Mouse (Mus musculus): ENCODE measurements around the gene Fndc3b. TPM values are rescaled to one million over a fixed set of nuclear protein-coding genes. Genes with fewer than 3 reads are reported as not detected.

Gene Fndc3b
- polyA plus RNA-seq, 1 experiment from 2014 or later: 20.3 TPM

- Histone ChIP-seq H3K9me3 (no peaks in the 10 kb centered on the region), H3K4me1 (replicated peaks) (no peaks in the 10 kb centered on the region), H3K27ac (no peak overlapping the region), H3K4me2 (no peak overlapping the region), H3K27me3 (no peaks in the 10 kb centered on the region), H3K36me3 (peaks cover 15% of the 10 kb centered on the region), H3K4me3 (replicated peaks) (no peak overlapping the region), H3K9ac (replicated peaks) (no peak overlapping the region)
- 93% methylated on average over 3 of the region's 3 CpGs for WGBS
- no peak for ATAC-seq (ENCODE audit: insufficient number of reproducible peaks, insufficient read depth, low FRiP score, low TSS enrichment, low read depth)
These were observed 160.1 kb downstream of the Fndc3b start for GRCm38 (mm10) chr3:27551005-27551404.

DNA sequence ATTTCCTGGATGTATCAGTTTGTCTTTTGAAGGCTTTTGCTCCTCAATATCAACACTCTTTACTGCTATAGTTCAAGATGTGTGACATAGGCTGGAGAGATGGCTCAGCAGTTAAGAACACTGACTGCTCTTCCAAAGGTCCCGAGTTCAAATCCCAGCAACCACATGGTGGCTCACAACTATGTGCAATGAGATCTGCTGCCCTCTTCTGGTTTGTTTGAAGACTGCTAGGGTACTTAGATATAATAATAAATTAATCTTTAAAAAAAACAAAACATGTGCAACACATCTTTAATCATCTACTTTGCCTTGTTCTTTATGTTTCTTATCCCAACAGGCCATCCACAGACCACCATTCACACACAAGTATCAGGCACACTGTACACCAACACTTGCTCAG, 160.7 kb downstream of the Fndc3b start:
- Histone ChIP-seq H3K27me3 (no peaks in the 10 kb centered on the region), H3K36me3 (peaks cover 11% of the 10 kb centered on the region), H3K9me3 (no peaks in the 10 kb centered on the region), H3K4me3 (replicated peaks) (no peak overlapping the region), H3K4me2 (no peak overlapping the region), H3K4me1 (replicated peaks) (no peaks in the 10 kb centered on the region), H3K9ac (replicated peaks) (no peak overlapping the region), H3K27ac (no peak overlapping the region)
- no peak for ATAC-seq (ENCODE audit: insufficient number of reproducible peaks, insufficient read depth, low FRiP score, low TSS enrichment, low read depth)
- WGBS: 97% methylated on average over 1 of the region's 1 CpGs

- H3K4me1 ChIP-seq (replicated peaks): no peaks in the 10 kb centered on the region
- no peak overlapping the region for H3K4me3 ChIP-seq (replicated peaks)
- H3K9ac ChIP-seq (replicated peaks): no peak overlapping the region
- H3K9me3 ChIP-seq: no peaks in the 10 kb centered on the region
- H3K27me3 ChIP-seq: no peaks in the 10 kb centered on the region
- no peak overlapping the region for H3K4me2 ChIP-seq
- no peak for ATAC-seq (ENCODE audit: insufficient number of reproducible peaks, insufficient read depth, low FRiP score, low TSS enrichment, low read depth)
- WGBS: 88% methylated on average over 3 of the region's 3 CpGs
- H3K27ac ChIP-seq: no peak overlapping the region
- H3K36me3 ChIP-seq: peaks cover 16% of the 10 kb centered on the region
These were observed 165.5 kb downstream of the Fndc3b start for GRCm38 (mm10) chr3:27545651-27546050.

DNA sequence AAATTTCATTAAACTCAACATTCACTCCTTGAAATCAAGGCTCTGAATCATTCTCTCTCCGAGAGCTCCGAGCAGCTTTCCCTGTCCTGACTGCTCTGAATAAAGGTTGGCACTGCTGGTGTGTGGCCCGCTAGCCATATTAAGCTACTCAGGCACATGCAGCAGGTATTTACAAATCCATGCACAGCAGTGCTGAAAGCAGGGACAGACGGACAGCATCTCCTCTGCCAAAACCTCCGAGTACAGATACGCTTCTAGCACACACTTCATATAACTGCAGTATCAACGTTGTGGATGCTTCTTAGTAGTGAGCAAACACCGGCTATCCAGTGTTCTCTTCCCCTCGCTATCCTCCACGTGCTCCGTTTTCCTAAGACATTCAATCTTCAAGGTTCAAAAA, 167.0 kb downstream of the Fndc3b start:
- Histone ChIP-seq H3K9me3 (no peaks in the 10 kb centered on the region), H3K36me3 (peaks cover 12% of the 10 kb centered on the region), H3K27me3 (no peaks in the 10 kb centered on the region), H3K4me1 (replicated peaks) (no peaks in the 10 kb centered on the region), H3K9ac (replicated peaks) (no peak overlapping the region), H3K27ac (no peak overlapping the region), H3K4me2 (no peak overlapping the region), H3K4me3 (replicated peaks) (no peak overlapping the region)
- no peak for ATAC-seq (ENCODE audit: insufficient number of reproducible peaks, insufficient read depth, low FRiP score, low TSS enrichment, low read depth)
- 94% methylated on average over 11 of the region's 11 CpGs for WGBS

- H3K4me3 ChIP-seq (replicated peaks): no peak overlapping the region
- no peaks in the 10 kb centered on the region for H3K9me3 ChIP-seq
- no peaks in the 10 kb centered on the region for H3K4me1 ChIP-seq (replicated peaks)
- 91% methylated on average over 12 of the region's 12 CpGs for whole genome bisulfite sequencing
- peaks cover 23% of the 10 kb centered on the region for H3K36me3 ChIP-seq
- no peak for ATAC-seq (ENCODE audit: insufficient number of reproducible peaks, insufficient read depth, low FRiP score, low TSS enrichment, low read depth)
- H3K9ac ChIP-seq (replicated peaks): no peak overlapping the region
- no peaks in the 10 kb centered on the region for H3K27me3 ChIP-seq
- no peak overlapping the region for H3K27ac ChIP-seq
- no peak overlapping the region for H3K4me2 ChIP-seq
These were observed 169.3 kb downstream of the Fndc3b start for GRCm38 (mm10) chr3:27541841-27542240.

DNA sequence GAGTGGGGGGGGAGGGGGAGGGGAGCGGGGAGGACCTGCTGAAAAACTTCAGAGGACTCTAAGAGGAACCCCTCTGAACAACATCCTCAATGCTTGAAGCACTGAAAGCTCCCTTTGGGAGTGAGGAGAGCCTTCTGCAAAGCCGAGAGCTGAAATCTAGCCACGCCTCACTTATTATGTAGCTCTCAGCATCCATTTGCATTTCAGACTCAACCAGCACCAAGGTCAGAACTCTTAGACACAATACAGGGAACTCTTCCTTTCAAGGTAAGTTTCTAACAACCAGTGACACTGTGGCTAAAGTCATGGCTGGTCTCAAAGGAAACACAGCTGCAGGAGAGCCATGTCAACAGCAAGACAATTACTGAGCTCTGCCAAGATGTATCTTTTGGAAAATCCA, 169.9 kb downstream of the Fndc3b start:
- H3K27me3 ChIP-seq: no peaks in the 10 kb centered on the region
- H3K4me3 ChIP-seq (replicated peaks): no peak overlapping the region
- no peak overlapping the region for H3K4me2 ChIP-seq
- no peak overlapping the region for H3K9ac ChIP-seq (replicated peaks)
- H3K36me3 ChIP-seq: peaks cover 29% of the 10 kb centered on the region
- H3K9me3 ChIP-seq: no peaks in the 10 kb centered on the region
- no peaks in the 10 kb centered on the region for H3K4me1 ChIP-seq (replicated peaks)
- ATAC-seq (ENCODE audit: insufficient number of reproducible peaks, insufficient read depth, low FRiP score, low TSS enrichment, low read depth): no peak
- H3K27ac ChIP-seq: no peak overlapping the region
- WGBS: 98% methylated on average over 2 of the region's 3 CpGs

- H3K27me3 ChIP-seq: no peaks in the 10 kb centered on the region
- peaks cover 6% of the 10 kb centered on the region; the same call in 1 of the 2 replicates for H3K4me1 ChIP-seq (replicated peaks)
- WGBS: 64% methylated on average over 3 of the region's 3 CpGs
- ATAC-seq (ENCODE audit: insufficient number of reproducible peaks, insufficient read depth, low FRiP score, low TSS enrichment, low read depth): no peak
- no peak overlapping the region for H3K27ac ChIP-seq
- no peak overlapping the region for H3K4me2 ChIP-seq
- no peak overlapping the region for H3K4me3 ChIP-seq (replicated peaks)
- peaks cover 40% of the 10 kb centered on the region for H3K36me3 ChIP-seq
- H3K9me3 ChIP-seq: no peaks in the 10 kb centered on the region
- no peak overlapping the region for H3K9ac ChIP-seq (replicated peaks)
These were observed 176.9 kb downstream of the Fndc3b start for GRCm38 (mm10) chr3:27534208-27534607.

DNA sequence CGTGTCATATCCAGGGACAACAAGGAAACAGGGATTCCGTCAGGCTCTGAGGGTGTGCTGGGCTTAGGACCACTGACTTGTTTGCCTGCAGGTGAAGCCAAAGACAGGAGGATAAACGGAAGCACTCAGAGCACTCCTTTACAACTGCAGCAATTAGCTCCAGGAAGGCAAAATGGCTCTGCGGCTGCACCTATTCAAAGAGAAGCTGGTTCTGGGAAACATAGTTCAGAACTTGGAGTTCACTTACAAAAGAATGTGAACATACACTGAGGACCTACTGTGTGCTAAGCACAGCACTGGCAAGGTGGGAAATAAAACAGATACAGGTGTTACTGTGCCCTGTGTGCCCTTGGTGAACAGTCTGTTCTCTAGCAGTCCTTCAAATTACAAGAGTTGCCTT, 177.4 kb downstream of the Fndc3b start:
- H3K4me3 ChIP-seq (replicated peaks): no peak overlapping the region
- H3K4me1 ChIP-seq (replicated peaks): peaks cover 6% of the 10 kb centered on the region; the same call in 1 of the 2 replicates
- H3K9me3 ChIP-seq: no peaks in the 10 kb centered on the region
- no peak overlapping the region for H3K9ac ChIP-seq (replicated peaks)
- WGBS: 83% methylated on average over 4 of the region's 4 CpGs
- no peak overlapping the region for H3K4me2 ChIP-seq
- H3K36me3 ChIP-seq: peaks cover 40% of the 10 kb centered on the region
- H3K27ac ChIP-seq: no peak overlapping the region
- no peaks in the 10 kb centered on the region for H3K27me3 ChIP-seq
- ATAC-seq (ENCODE audit: insufficient number of reproducible peaks, insufficient read depth, low FRiP score, low TSS enrichment, low read depth): no peak

- Histone ChIP-seq H3K4me3 (replicated peaks) (no peak overlapping the region), H3K4me1 (replicated peaks) (peaks cover 6% of the 10 kb centered on the region; the same call in 1 of the 2 replicates), H3K9ac (replicated peaks) (no peak overlapping the region), H3K9me3 (no peaks in the 10 kb centered on the region), H3K4me2 (no peak overlapping the region), H3K36me3 (peaks cover 36% of the 10 kb centered on the region; the same call in 1 of the 2 replicates), H3K27me3 (no peaks in the 10 kb centered on the region), H3K27ac (no peak overlapping the region)
- 48% methylated on average over 4 of the region's 4 CpGs for WGBS
- no peak for ATAC-seq (ENCODE audit: insufficient number of reproducible peaks, insufficient read depth, low FRiP score, low TSS enrichment, low read depth)
These were observed 179.1 kb downstream of the Fndc3b start for GRCm38 (mm10) chr3:27531993-27532392.

GRCm38 (mm10) chr3:27530370-27530769, 180.7 kb downstream of the Fndc3b start:
- Histone ChIP-seq H3K9ac (replicated peaks) (no peak overlapping the region), H3K4me2 (no peak overlapping the region), H3K27me3 (no peaks in the 10 kb centered on the region), H3K27ac (no peak overlapping the region), H3K4me1 (replicated peaks) (peaks cover 6% of the 10 kb centered on the region; the same call in 1 of the 2 replicates), H3K9me3 (no peaks in the 10 kb centered on the region), H3K4me3 (replicated peaks) (no peak overlapping the region), H3K36me3 (peaks cover 23% of the 10 kb centered on the region; the same call in 1 of the 2 replicates)
- WGBS: 59% methylated on average over 7 of the region's 7 CpGs
- no peak for ATAC-seq (ENCODE audit: insufficient number of reproducible peaks, insufficient read depth, low FRiP score, low TSS enrichment, low read depth)

DNA sequence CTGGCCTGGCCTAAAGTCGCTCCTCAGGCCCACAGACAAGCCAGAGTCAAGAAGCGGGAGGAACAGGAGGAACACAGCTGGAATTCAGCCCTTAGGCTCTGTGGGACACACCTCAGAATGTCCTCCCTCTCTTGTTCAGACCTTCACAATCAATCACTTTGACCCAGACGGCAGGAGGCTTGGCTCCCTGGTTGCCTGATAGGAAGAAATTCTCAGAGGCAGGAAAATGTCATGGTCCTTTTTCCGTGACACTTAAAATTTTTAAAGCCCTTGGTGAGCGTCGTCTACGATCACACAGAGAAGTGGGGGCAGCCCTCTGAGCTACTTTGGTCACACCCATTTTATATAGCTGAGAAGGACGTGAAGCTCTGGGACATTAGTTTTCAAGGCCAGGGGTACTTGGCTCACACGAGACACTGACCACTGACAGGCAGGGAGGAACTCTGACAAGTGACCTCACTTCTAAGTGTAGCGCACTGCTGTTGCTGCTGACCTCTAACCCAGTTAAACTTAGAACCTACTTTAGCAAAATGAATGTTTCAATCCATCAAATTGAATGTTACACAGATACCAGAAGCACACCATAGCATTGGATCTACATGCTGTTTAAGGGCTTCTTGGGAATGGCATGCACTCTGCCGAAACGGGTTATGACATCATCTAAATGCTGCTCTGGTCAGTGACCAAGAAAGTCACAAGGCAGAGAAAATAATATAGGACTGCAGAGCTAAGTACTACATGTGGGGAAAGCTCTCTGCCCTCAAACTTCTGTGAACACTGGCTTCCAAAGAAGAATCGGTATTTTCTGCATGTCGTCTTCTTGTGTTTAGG, 181.7 kb downstream of the Fndc3b start:
- Histone ChIP-seq H3K4me1 (replicated peaks) (peaks cover 8% of the 10 kb centered on the region; the same call in 1 of the 2 replicates), H3K27me3 (no peaks in the 10 kb centered on the region), H3K36me3 (peaks cover 23% of the 10 kb centered on the region; the same call in 1 of the 2 replicates), H3K4me2 (no peak overlapping the region), H3K9ac (replicated peaks) (no peak overlapping the region), H3K4me3 (replicated peaks) (no peak overlapping the region), H3K9me3 (no peaks in the 10 kb centered on the region), H3K27ac (no peak overlapping the region)
- WGBS: 66% methylated on average over 14 of the region's 14 CpGs
- no peak for ATAC-seq (ENCODE audit: insufficient number of reproducible peaks, insufficient read depth, low FRiP score, low TSS enrichment, low read depth)

DNA sequence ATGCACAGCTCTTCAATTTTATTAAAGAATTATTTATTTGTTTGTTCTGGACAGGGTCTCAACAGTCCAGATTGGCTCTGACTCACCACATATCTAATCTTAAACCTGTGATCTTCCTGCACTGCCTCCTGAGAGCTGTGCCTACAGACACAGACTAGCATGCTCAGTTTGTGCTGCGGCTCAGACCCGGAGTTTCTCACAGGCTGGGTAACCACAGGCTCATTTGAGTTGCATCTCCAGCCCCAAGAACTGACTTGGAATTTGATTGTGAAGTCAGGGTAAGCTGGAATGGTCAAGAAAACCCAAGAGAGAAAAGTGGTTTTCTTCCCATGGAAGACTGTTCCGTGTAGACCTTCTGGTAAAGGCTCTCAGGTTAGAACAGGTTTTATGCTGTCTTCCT, 184.1 kb downstream of the Fndc3b start:
- ATAC-seq (ENCODE audit: insufficient number of reproducible peaks, insufficient read depth, low FRiP score, low TSS enrichment, low read depth): no peak
- H3K9ac ChIP-seq (replicated peaks): no peak overlapping the region
- WGBS: 95% methylated on average over 3 of the region's 3 CpGs
- H3K4me2 ChIP-seq: no peak overlapping the region
- peaks cover 11% of the 10 kb centered on the region for H3K4me1 ChIP-seq (replicated peaks)
- peaks cover 22% of the 10 kb centered on the region; the same call in 1 of the 2 replicates for H3K36me3 ChIP-seq
- no peak overlapping the region for H3K27ac ChIP-seq
- H3K27me3 ChIP-seq: no peaks in the 10 kb centered on the region
- H3K4me3 ChIP-seq (replicated peaks): no peak overlapping the region
- H3K9me3 ChIP-seq: no peaks in the 10 kb centered on the region
